Mouse (Mus musculus) cerebellum, postnatal 36 days (tissue): ENCODE measurements around the gene Hesx1.
"Not testable (repeated sequence)": the region's sequence is repeated elsewhere in the genome, so short reads cannot be mapped to it uniquely, and the experiment has no call there.

Source experiments
- DNase-seq, 2 experiments: peaks; one replicate each; pipeline ENCODE4 v3.0.0; 2021 to 2022; ENCODE audit warnings: mixed read lengths in 2 of 2

The Hesx1 gene

GRCm38 (mm10) chr14:26994211-26994741, at the start of gene Hesx1:
Hesx1 (plus strand) TSS chr14:26994416.
- no peak for DNase-seq

GRCm38 (mm10) chr14:26956139-26956538, 38.1 kb upstream of the Hesx1 start:
- DNase-seq, result not testable (repeated sequence)

GRCm38 (mm10) chr14:26960518-26960917, 33.7 kb upstream of the Hesx1 start:
- no peak for DNase-seq

- DNase-seq, result no peak
These were observed 25.1 kb upstream of the Hesx1 start for GRCm38 (mm10) chr14:26969164-26969563.

GRCm38 (mm10) chr14:26969856-26970407, 24.3 kb upstream of the Hesx1 start:
- DNase-seq, result peak; percentile 69 to 73

- DNase-seq, result peak; percentile 98
These were observed 23.7 kb upstream of the Hesx1 start for GRCm38 (mm10) chr14:26970439-26970932.

GRCm38 (mm10) chr14:26971106-26971789, 23.0 kb upstream of the Hesx1 start, which contains the start of gene Appl1:
Appl1 (minus strand) TSS chr14:26971232.
- no peak for DNase-seq

- no peak for DNase-seq
These were observed 21.1 kb upstream of the Hesx1 start for GRCm38 (mm10) chr14:26973089-26973488.

- no peak for DNase-seq
These were observed 18.7 kb upstream of the Hesx1 start for GRCm38 (mm10) chr14:26975490-26975889.

GRCm38 (mm10) chr14:26976212-26976611, 18.0 kb upstream of the Hesx1 start:
- no peak for DNase-seq

- no peak for DNase-seq
These were observed 16.7 kb upstream of the Hesx1 start for GRCm38 (mm10) chr14:26977500-26977899.

GRCm38 (mm10) chr14:26979808-26980207, 14.4 kb upstream of the Hesx1 start:
- DNase-seq, result no peak

GRCm38 (mm10) chr14:26981021-26981420, 13.2 kb upstream of the Hesx1 start:
- DNase-seq, result no peak

- no peak for DNase-seq
These were observed 12.6 kb upstream of the Hesx1 start for GRCm38 (mm10) chr14:26981494-26982149.

GRCm38 (mm10) chr14:26982150-26982530, 12.1 kb upstream of the Hesx1 start:
- DNase-seq, result no peak

- no peak for DNase-seq
These were observed 5.5 kb upstream of the Hesx1 start for GRCm38 (mm10) chr14:26988694-26989093.

- DNase-seq, result no peak
These were observed 2.6 kb upstream of the Hesx1 start for GRCm38 (mm10) chr14:26991622-26992021.

GRCm38 (mm10) chr14:26993427-26993826, 789 bp upstream of the Hesx1 start:
- DNase-seq, result no peak

GRCm38 (mm10) chr14:26996257-26996656, 2.0 kb downstream of the Hesx1 start:
- DNase-seq, result no peak

GRCm38 (mm10) chr14:27000386-27000785, 6.2 kb downstream of the Hesx1 start:
- no peak for DNase-seq

GRCm38 (mm10) chr14:27004906-27005305, 10.7 kb downstream of the Hesx1 start:
- no peak for DNase-seq

- DNase-seq, result no peak
These were observed 11.7 kb downstream of the Hesx1 start for GRCm38 (mm10) chr14:27005937-27006336.

- no peak for DNase-seq
These were observed 17.3 kb downstream of the Hesx1 start for GRCm38 (mm10) chr14:27011561-27011960.

- no peak for DNase-seq
These were observed 19.4 kb downstream of the Hesx1 start for GRCm38 (mm10) chr14:27013658-27014057.
